Mouse (Mus musculus) intestine, postnatal 0 days (tissue): ENCODE data around the gene Shd. TPM values are rescaled to one million over a fixed set of nuclear protein-coding genes. Genes with fewer than 3 reads are reported as not detected.

Experiments used
- ATAC-seq: fragments of 200-750 bp; cut with Nextera tagmentation; 2 replicates; pipeline ENCODE4 v1.8.0; 2017; ENCODE audit warnings: mild to moderate bottlenecking, moderate TSS enrichment, moderate library complexity
- H3K27ac ChIP-seq: fragments of 300-500 bp; sonication (generic); 2 replicates; pipeline ENCODE4 v1.5.1; 2014; ENCODE audit warnings: mild to moderate bottlenecking, low read depth, low read length, moderate library complexity
- H3K27me3 ChIP-seq: fragments of 300-500 bp; sonication (generic); replicated peaks from 2 replicates; pipeline ENCODE4 v1.6.1; 2014; ENCODE audit warnings: low read length, mixed read lengths; ENCODE audit not compliant: control insufficient read depth, insufficient read depth
- H3K36me3 ChIP-seq: fragments of 300-500 bp; sonication (generic); 2 replicates; pipeline ENCODE4 v1.6.1; 2014; ENCODE audit warnings: mild to moderate bottlenecking, moderate library complexity; ENCODE audit not compliant: control insufficient read depth, insufficient read depth
- H3K4me1 ChIP-seq: fragments of 300-500 bp; sonication (generic); replicated peaks from 2 replicates; pipeline ENCODE4 v1.6.1; 2014; ENCODE audit warnings: antibody characterized with exemption, low read length, mixed read lengths; ENCODE audit not compliant: control insufficient read depth, insufficient read depth
- H3K4me2 ChIP-seq: fragments of 300-500 bp; sonication (generic); replicated peaks from 2 replicates; pipeline ENCODE4 v1.6.1; 2014; ENCODE audit warnings: low read depth, mild to moderate bottlenecking, moderate library complexity
- H3K4me3 ChIP-seq: fragments of 300-500 bp; sonication (generic); 2 replicates; pipeline ENCODE4 v1.5.1; 2014; ENCODE audit warnings: low read depth, low read length
- H3K9ac ChIP-seq: fragments of 300-500 bp; sonication (generic); 2 replicates; pipeline ENCODE4 v1.6.1; 2014; ENCODE audit warnings: mild to moderate bottlenecking, low read depth, low read length
- H3K9me3 ChIP-seq: fragments of 300-500 bp; sonication (generic); 2 replicates; pipeline ENCODE4 v1.6.1; 2016; ENCODE audit warnings: mixed run types; ENCODE audit not compliant: control insufficient read depth
- CTCF ChIP-seq: sonication (generic); IDR thresholded peaks from 2 replicates; pipeline ENCODE4 v1.5.1; 2016; ENCODE audit warnings: low read depth, mild to moderate bottlenecking, control low read depth, antibody characterized with exemption, moderate library complexity
- WGBS: fragments of 180-500 bp; shearing (Covaris S2); extraction: QIAGEN DNeasy Blood & Tissue Kit; methylation state at CpG from one replicate; pipeline ENCODE4 v1.1.7; 2014; 5-methylcytosine and 5-hydroxymethylcytosine counted together
- polyA plus RNA-seq: library from polyadenylated mRNA; unstranded; fragments of >200 nt; fragmentation: Nextera tagmentation; extraction: Ambion mirVana; gene quantifications from 2 replicates; pipeline ENCODE4 v1.2.1, GENCODE M21; 2015

The Shd gene
- polyA plus RNA-seq, 1 experiment from 2014 or later = 2.9 TPM

DNA sequence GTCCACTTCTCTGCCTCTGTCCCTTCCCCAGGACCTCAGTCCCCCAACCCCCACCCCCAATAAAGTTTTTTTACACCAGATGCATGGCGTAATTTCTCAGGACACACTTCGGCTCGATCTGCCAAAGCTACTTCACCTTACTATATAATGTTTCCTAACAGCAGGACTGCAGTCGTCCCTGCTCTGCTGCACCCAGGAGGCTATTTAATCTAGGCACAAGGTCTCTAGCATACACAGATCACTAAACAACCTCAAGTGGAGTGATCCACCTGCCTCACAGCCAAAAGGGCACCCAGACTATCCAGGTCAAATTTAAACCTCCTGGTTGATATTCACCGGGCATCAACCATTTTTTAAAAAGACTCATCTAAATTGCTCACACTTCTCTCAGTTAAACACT is 24.6 kb upstream of the Shd start:
- WGBS = 16% methylated on average over 5 of the region's 5 CpGs
- TF ChIP-seq CTCF = no peak
- Histone ChIP-seq H3K4me1 (no peaks in the 10 kb centered on the region), H3K27ac (peak overlapping the region; percentile 89), H3K4me2 (peak overlapping the region; percentile 86), H3K4me3 (peak overlapping the region; percentile 47), H3K27me3 (no peaks in the 10 kb centered on the region), H3K9me3 (no peaks in the 10 kb centered on the region), H3K36me3 (no peaks in the 10 kb centered on the region), H3K9ac (peak overlapping the region; percentile 48)
- ATAC-seq = no peak

DNA sequence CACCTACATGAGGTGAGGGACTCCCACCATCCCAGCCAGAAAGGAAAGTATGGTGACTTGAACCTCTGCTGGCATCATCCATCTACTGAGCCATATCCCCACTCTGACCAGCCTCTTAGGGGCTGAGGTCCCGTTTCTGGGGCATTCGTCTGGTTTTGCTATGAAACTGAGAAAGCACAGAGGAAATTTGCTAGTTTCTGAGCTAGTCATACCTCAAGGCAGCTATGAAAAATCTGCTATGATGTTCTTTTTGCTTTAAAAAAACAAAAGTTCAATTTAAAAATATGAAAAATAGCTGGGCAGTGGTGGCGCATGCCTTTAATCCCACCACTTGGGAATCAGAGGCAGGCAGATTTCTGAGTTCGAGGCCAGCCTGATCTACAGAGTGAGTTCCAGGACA is 21.6 kb upstream of the Shd start:
- H3K4me2 ChIP-seq = no peak overlapping the region
- H3K27ac ChIP-seq = no peak overlapping the region
- no peaks in the 10 kb centered on the region for H3K9me3 ChIP-seq
- no peak overlapping the region for H3K4me3 ChIP-seq
- no peaks in the 10 kb centered on the region for H3K4me1 ChIP-seq
- WGBS = 82% methylated on average over 4 of the region's 4 CpGs
- TF ChIP-seq CTCF = no peak
- H3K27me3 ChIP-seq = no peaks in the 10 kb centered on the region
- no peak for ATAC-seq
- no peak overlapping the region for H3K9ac ChIP-seq
- H3K36me3 ChIP-seq = no peaks in the 10 kb centered on the region

DNA sequence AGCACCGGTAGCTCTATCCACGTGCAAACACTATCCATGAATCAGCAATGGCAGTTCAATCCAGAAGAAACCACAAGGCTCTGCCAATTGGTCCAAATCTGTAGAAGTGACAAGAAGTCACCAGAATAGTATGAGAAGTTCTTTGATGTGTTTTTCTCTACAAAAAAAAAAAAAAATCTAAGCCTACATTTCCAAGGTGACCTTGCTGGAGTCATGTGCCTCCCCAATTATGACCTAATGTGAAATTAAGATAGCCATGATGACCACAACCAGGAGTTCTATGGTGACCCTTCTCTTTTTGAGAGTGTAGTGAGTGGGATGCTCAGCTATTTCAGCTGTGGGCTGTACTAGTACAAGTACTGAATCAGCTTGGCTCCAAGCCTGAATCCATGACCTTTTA is 20.9 kb upstream of the Shd start, which contains the start of gene Zfp119b:
Zfp119b (minus strand) TSS at position 101 of the 400 bp plus-strand sequence.
- no peak within 1 kb of the TSS for H3K9ac ChIP-seq
- no peak within 1 kb of the TSS for H3K4me2 ChIP-seq
- H3K4me1 ChIP-seq = no peaks in the 10 kb centered on the region
- no peaks in the 10 kb centered on the region for H3K9me3 ChIP-seq
- no peak for ATAC-seq
- no peaks in the 10 kb centered on the region for H3K36me3 ChIP-seq
- H3K27ac ChIP-seq = no peak within 1 kb of the TSS
- no peak within 1 kb of the TSS for H3K4me3 ChIP-seq
- WGBS = 86% methylated on average over 2 of the region's 2 CpGs
- 0 out of 2 replicates have a peak, but pooled peaks cover 1% of the 10 kb centered on the region for H3K27me3 ChIP-seq
- TF ChIP-seq CTCF = no peak

- H3K27me3 ChIP-seq = 0 out of 2 replicates have a peak, but pooled peaks cover 10% of the 10 kb centered on the region
- no peak for TF ChIP-seq CTCF
- no peak overlapping the region for H3K4me3 ChIP-seq
- H3K36me3 ChIP-seq = no peaks in the 10 kb centered on the region
- WGBS = 73% methylated on average over 9 of the region's 9 CpGs
- H3K4me1 ChIP-seq = no peaks in the 10 kb centered on the region
- no peaks in the 10 kb centered on the region for H3K9me3 ChIP-seq
- H3K27ac ChIP-seq = no peak overlapping the region
- no peak overlapping the region for H3K9ac ChIP-seq
- ATAC-seq = no peak
- H3K4me2 ChIP-seq = no peak overlapping the region
Measured at GRCm38 (mm10) chr17:55950601-55951000, 19.7 kb upstream of the Shd start.

GRCm38 (mm10) chr17:55952041-55952440 is 18.2 kb upstream of the Shd start:
- no peak overlapping the region for H3K27ac ChIP-seq
- H3K36me3 ChIP-seq = no peaks in the 10 kb centered on the region
- no peak overlapping the region for H3K4me2 ChIP-seq
- no peak overlapping the region for H3K9ac ChIP-seq
- H3K9me3 ChIP-seq = no peaks in the 10 kb centered on the region
- H3K4me3 ChIP-seq = no peak overlapping the region
- H3K4me1 ChIP-seq = no peaks in the 10 kb centered on the region
- TF ChIP-seq CTCF = no peak
- ATAC-seq = no peak
- H3K27me3 ChIP-seq = 0 out of 2 replicates have a peak, but pooled peaks cover 10% of the 10 kb centered on the region

GRCm38 (mm10) chr17:55952447-55953027 is 17.7 kb upstream of the Shd start, which contains the start of gene Ebi3:
TSS of gene Ebi3 (plus strand) at chr17:55952640.
- Histone ChIP-seq H3K4me1 (no peaks in the 10 kb centered on the region), H3K4me2 (no peak within 1 kb of the TSS)
- 65% methylated on average over 6 of the region's 6 CpGs for WGBS

More at GRCm38 (mm10) chr17:55952447-55953027, 17.7 kb upstream of the Shd start, which contains the start of gene Ebi3:
- H3K9me3 ChIP-seq = no peaks in the 10 kb centered on the region
- H3K27ac ChIP-seq = no peak within 1 kb of the TSS
- H3K27me3 ChIP-seq = 0 out of 2 replicates have a peak, but pooled peaks cover 10% of the 10 kb centered on the region
- no peaks in the 10 kb centered on the region for H3K36me3 ChIP-seq
- H3K9ac ChIP-seq = no peak within 1 kb of the TSS
- no peak for TF ChIP-seq CTCF
- no peak within 1 kb of the TSS for H3K4me3 ChIP-seq
- ATAC-seq = no peak
